Mouse (Mus musculus): ENCODE measurements at regions not wholly inside any gene's neighbourhood (a gene's known extent, or its start where the extent isn't known, plus 50 kb on each side); places are given as distances from the start of the nearest gene placed in this dataset.
"Not testable (repeated sequence)": the region's sequence is repeated elsewhere in the genome, so short reads cannot be mapped to it uniquely, and the experiment has no call there.

DNA sequence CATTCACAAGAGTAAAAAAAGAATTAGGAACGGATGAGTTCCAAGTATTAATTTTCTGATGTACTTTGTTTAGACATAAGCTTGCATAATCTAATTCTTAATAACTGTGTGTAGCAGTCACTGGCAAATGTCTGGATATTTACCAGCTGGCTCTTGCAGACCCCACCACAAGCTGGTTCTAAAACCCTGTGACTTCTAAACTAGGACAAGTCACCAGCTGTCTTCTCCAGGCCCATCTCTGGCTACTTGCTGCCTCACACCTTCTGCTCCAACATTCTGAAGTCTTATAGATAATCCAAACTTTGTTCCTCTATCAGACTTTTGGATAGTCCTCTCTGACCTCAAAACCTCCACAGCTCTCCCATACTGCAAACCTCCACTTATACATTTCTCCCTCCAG, 189.9 kb upstream of the Rhobtb1 start:
- no peak for DNase-seq

DNA sequence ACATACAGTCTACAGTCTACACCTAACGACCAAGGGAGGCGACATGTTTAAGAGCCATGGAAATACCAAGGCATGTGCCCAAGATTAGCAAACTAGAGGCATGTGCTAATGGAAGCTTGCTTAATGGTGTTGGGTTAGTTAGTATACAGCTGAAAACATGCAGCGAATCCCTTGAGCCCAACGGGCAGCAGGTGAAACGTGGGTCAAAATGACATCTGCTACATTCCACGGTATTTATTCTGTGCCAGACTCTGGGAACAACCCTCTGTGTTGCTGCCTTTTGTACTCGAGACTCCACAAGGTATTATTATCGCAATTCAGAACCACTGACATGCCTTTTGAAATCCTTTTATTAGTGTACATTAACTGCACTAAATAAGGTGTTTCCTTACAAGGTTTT, 188.1 kb upstream of the Rhobtb1 start:
- DNase-seq = no peak

DNA sequence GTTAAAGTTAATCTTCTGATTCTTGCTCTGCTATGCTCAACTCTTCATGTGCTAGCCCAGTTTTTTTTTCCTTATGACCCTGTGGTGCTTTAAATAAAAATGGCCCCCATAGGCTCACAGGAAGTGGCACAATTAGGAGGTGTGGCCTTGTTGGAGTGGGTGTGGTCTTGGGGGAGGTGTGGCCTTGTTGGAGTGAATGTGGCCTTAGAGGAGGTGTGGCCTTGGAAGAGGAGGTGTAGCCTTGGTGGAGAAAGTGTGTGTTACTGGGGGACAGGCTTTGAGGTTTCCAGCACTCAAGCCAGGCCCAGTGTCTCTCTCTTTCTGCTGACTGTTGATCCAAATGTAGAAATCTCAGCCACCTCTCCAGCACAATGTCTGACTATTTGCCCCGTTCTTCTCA, 186.0 kb upstream of the Rhobtb1 start:
- no peak for DNase-seq

DNA sequence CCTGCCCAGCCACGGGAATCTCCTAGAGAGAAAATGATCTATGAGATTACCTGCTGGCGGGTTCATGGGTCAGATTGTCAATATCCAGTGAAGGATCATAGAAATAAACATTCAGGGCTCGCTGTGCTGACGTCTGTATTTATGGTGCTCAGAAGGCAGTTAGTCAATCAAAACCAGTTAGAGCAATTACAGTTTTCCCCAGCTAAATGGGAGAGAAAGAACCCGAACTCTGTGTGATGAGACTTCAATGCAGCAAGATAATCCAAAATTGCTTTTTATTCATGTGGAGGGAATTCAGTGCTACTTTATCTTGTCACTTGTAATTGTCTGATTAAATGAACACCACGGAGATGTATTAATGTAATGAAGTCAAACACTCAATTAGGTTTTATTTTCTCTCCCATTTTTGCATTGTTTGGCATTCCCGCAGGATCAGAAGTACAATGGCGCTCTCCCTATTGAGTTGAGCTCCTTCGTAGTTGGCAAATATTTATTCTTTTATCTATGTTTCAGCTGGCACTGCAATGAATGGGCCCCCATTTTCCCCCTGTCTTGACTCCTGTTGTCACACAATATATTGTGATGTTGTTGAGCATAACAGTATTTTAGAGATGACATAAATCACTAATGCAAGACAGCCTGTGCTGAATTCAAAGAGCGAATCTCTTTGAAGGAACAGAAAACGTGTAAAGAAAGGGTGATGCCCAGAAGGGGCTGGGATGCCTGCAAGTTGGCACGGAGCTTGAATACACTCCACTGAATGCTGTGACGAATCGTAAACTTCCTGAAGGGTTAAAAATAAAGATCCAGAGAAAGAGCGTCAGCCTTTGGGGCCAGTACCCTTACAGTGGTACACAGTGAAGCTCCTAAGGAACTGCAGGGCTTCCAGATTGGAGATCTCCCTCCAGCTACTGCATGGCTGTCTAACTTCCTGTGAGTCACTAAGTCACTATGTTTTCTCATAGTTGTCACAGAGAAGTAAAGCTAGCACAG, 183.0 kb upstream of the Rhobtb1 start:
- no peak for DNase-seq

DNA sequence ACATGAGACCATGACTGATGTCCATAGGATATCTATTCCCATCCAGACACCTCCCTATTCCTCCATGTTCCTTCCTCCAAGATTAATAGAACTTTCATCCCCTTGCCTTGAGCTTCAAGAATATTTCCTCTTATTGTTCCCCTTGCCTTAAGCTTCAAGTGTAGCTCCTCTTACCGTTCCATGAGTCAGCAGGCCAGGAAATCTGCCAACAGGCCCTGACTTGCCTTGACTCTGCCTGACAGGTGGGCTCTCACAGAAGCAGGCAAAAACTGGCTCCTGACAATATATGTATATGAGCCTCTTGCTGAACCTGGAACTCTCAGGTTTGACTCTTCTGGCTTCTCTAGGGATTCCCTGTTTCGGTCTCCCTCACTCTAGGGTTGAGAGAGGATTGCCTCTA, 180.7 kb upstream of the Rhobtb1 start:
- DNase-seq = no peak

DNA sequence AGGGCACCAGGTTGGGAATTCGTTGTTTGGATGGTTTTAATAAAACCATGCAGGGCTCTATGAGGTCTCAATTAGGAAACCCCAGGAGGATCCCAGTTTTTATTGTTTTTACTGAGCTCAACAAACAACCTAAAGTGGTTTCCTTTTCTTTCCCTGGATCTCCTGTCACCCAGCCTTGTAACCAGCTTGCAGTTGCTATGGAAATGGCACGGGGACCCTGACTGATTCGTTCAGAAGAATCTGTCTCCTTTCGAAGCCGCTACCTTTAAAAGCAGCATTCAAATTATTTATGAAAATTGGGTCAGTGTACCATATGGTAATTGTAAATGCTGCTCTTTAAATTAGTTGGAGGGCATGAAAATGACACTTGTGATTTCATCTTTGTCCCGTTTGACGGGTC, 176.5 kb upstream of the Rhobtb1 start:
- no peak for DNase-seq

DNA sequence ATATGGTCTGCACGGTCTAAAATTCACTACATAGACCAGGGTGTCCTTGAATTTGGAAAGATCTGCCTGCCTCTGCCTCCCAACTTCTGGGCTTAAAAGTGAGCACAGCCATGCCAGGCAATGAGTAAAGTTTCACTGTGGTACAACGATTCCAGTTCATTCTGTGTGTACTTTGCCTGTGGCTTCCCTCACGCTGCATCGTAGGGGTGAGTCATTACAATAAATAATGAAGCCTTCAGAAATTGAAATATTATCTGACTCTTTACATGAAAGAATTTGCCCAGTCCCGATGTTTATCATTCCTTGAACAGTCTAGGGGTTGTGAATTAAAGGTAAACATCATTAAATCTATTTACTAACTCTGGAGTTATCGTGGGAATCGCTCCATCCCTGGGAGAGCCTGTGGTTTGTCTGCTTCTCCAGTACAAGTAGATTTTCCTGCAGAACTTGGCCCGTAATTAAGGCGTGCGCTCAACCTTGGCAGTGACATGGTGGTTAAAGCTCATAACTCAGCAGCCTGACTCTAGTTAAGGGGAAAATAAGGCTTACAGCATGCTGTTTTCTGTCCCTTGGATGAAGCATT, 174.7 kb upstream of the Rhobtb1 start:
- no peak for DNase-seq

DNA sequence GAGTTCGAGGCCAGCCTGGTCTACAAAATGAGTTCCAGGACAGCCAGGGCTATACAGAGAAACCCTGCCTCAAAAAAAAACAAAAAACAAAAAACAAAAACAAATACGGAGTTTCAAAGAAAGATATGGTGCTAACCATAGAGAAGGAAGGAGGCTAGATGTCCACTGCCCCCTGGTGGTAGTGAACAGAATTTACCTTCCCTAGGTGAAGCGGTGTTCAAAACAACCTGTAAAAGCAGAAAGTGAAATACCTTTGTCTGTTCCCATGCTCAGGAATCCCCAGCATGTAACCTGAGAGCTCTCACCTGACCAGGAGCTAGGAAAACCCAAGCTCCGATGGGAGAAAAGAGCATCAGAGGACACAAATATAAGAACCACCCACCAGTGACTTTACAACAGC, 173.1 kb upstream of the Rhobtb1 start:
- peak in 1 of 2 experiments; percentile 19 for DNase-seq

DNA sequence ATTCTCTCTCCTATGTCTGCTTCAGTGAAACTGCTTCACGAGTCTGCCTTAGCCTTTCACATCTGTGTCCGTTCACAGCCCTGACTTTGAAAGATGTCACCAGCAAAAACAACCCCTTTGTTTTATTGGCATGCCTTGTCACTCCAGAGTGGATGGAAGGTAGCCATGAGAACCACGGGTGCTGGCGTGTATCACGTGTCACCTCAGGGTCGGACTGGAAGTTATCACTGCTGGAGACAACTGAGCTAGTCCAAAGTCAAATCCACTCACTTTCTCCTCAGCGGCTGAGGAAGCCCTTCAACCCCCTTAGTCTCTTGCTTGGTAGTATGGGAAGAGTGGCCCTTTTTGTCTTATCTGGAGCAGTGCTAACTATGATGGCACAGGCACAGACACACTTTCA, 171.3 kb upstream of the Rhobtb1 start:
- DNase-seq = peak in 1 of 2 experiments; percentile 13

DNA sequence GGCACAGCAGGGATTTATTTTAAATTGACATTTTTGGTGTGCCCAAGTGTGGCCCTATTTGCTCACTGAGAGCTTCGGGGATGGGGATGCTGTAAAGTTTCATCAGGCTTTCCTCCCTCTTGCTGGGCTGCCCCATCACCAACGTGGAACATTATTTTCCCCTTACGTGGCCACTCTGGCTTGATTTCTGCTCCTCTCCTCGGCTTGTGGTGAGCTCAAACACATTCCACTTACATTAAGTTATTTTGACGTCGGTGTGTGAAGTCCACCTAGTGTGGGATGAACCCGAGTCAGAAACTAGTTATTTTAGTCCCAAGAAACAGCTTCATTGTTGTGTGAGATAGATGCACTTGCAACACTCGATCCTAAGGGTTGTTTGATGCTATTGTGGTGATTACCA, 168.9 kb upstream of the Rhobtb1 start:
- no peak for DNase-seq

DNA sequence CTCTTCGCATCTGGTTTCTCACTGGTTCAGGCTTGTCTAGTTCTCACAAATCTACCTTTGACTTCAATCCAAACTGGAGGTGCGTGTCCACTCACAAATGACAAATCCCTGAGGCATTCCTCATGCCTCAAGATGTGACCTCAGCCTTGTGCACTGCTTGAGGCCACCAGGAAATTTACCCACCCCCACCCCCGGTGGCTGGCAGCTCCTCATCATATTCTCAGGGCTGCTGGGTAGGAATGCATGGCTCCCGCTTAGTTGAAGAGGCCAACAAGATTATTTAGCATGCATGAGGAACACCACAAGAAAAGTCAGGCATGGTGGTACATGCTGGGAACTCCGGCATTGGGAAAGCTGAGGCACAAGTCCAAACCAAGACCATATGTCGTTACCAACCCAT, 160.7 kb upstream of the Rhobtb1 start:
- peak in 1 of 2 experiments; percentile 4 for DNase-seq

DNA sequence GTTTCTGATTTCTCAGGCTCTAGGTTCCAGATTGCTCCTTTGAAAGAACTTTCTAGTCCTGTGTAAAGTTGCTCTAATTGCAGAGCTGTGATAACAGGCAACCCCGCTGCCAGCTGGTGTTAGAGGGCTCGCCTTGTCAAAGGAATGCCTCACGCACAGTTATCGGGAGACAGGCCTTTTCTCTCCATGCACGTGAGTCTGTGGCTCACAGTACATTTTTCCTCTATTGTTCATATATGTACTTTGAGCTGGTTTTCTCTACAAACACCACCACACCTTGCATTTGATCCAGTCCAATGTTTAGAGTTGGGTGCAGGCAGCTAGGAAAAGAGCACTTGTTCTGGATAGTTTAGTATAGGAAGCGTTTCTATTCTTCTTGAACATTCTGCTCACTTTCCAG, 151.6 kb upstream of the Rhobtb1 start:
- no peak for DNase-seq

DNA sequence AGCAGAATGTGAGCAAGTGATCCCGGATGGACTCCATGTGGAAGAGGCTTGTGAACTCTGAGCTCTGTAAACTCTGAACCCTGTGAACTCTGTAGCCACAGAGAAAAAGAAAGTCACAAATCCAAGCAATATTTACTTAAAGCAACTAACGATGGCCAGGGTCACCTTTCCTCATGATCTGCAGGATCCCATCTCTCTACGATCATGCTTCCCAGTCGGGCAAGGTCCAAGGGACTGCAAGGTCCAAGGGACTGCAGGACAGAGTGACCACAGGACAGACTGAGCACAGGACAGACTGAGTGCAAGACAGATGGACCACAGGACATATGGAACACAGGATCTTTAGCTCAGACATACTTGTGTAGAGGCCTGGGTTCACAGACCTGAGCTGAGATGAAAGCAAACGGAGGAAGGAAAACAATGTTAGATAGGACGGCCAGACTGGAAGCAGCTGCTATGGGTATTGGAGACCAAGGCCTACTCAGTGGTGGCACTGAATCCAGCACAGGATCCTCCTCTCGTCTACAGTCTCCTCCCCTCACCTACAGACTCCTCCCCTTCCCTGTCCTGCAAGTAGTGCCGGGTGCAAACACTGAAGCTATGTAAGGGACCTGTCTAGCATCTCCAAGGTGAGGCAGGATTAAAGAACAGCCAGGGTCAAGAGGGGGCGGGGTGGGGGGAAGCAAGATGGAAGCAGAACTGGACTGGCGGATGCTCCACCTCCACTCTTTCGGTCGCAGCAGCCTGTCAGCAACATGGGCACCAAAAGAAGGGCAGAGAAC, 149.4 kb upstream of the Rhobtb1 start:
- DNase-seq = no peak

DNA sequence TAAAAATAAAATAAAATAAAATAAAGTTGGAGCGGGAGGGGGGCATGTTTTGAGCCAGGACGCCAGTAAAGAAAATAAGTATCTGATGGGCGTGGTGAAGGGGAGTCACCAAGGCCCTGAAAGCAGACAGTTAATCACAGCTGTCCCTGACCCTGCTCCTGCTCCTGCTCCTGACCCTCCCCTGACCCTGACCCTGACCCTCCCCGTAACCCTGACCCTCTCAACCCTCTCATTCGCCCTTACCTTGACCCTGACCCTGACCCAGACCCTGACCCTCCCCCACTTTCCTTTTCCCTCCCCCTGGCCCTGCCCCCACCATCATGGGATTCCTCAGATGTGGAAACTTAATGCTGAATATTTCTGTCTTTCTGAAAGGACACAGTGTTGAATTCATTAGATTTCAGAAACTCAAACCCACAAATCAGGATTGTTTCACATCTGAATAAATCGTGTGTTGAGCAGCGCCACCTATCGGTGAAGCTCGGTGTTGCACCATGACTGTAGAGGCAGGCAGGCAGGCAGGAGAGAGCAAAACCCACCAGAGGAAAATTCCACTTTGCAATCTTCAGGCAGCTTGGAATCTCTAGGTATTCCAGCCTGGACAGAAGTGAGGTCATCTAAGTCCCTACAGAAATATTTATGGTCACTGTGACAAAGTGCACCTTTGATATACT, 145.9 kb upstream of the Rhobtb1 start:
- peak; percentile 91 to 96 for DNase-seq

DNA sequence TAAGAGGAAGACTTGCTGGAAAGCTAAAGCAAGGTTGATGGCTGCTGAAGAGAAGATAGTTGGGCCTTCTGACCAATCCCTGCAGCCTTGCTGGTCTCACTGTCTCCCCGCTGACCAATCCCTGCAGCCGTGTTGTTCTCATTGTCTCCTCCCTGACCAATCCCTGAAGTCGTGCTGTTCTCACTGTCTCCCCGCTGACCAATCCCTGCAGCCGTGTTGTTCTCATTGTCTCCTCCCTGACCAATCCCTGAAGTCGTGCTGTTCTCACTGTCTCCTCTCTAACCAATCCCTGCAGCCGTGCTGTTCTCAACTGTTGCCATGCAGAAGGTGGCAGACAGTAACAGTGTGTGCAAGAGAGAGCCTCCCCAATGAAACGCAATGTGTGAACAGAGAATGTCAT, 142.6 kb upstream of the Rhobtb1 start:
- DNase-seq = not testable (repeated sequence)

DNA sequence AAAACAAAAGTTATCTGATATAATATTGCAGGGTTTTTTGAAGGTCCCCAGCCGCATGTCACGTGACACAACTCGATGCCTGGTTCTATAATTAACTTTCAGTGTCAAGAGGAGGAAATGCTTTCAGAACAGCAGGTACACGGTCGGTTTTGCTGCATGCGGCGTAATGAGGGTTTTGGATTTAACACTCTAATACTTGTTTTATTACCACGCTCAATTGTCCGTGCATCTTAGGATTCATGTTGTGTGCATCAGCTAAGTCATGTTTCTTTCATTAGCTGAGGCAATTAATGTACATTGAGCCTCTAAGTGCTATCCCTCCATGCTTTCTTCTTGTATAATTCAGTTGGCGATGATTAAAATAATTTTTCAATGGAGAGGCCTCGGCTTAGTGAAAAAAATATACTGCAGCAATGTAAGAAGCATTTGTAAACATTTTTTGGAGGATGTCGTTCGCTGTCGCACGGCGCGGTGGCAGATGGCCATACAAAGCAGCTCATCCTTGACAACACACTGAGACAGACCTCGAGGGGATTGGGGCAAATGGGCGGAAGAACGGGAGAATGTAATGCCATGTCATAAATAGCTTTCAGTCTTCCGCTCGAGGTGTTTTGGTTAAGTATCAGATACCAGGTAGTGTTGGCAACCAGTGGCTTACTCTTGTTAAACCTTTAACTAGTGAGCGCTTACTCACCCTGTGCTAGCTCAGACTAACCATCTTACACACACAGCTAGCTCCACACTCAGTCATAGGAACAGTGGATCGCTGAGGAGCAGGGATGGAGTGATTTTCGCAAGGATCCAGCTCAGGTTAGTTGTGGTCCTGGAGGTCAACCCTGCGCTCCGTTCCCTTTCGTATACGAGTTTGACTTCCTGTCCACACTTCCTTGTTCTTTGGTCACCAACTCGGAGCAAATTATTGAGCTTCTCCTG, 130.2 kb upstream of the Rhobtb1 start:
- peak; percentile 62 to 63 for DNase-seq

DNA sequence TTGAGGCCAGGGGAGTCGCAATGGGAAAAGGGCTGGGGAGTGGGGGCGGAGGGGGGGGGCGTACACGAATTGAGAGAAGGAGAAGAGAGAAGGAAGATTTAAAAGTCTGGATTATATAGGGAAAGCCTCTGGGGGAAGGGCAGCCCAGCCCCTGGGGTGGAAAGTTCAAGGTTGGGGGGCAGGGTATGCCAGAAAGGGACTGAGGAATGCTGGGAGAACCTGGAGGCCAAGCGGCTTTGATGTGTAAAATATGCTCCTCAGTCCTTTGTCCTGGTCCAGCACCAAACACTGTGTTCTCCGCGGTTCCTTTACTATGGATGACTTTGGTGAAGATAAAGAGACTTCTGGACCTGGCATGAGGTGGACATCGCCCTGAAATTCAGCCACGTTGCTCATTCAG, 117.8 kb upstream of the Rhobtb1 start:
- no peak for DNase-seq

DNA sequence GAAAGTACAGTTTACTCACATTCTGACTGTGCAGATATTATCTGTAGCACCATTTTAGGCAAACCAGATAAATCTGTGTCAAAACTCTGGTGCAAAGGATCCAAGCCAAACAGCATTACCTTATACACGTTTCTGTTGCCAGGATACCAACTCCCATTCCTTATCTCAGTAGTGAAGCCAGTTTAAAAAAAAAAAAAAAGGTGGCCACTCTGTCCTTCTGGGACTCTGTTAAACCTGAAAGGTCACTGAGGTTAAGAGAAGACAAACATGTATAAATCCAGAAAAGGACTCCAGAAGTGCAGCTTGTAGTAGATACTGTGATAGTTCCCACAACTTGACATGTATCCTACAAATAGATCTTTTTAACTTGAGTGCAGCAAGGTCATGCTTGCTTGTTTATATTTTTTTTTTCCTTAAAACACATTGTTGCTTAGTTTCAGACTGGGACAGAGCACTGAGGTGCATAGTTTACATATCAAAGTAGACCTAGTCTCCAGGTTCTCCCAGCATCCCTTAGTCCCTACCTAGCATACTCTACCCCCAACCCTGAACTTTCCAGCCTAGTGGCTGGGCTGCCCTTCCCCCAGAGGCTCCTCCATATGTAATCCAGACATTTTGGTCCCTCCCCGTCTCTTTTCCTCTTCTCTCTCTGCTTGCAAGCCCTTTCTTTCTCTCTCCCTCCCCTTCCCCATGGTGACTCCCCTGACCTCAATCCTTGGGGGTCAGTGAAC, 116.7 kb upstream of the Rhobtb1 start:
- no peak for DNase-seq

DNA sequence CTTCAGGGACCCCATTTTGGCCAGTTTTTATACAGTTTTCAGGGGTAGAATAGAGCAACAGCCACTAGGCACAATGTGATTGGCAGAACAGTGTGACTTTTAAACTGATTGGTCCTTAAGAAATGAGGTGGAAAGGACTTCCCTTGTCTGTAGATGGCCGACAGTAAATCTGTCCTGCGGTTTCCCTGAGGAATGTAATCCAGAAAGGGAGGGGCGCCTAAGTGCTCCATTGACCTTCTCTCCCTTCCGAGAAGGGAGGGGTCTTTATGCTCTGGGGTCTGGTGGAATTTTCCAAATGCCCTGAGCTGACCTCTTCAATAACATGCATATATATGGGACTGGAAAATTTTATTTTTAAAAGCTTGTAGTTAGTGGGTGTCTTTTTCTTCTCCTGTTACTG, 115.7 kb upstream of the Rhobtb1 start:
- not testable (repeated sequence) for DNase-seq

DNA sequence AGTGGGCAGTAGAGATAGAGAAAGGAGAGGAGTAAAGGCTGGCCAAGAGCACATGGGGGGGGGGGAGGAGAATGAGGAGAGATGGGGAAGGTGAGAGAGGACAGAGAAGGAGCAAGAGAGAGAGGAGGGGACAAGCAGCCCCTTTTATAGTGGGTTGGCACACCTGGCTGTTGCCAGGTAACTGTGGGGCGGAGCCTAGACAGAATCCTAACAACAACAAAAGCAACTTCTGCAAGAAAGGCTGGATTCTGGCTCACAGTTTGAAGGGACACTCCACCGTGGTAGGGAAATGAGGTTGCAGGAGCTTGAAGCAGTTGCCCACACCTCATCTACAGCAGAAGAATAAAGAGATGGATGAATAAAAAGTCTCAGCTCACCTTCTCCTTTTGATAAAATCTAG, 115.1 kb upstream of the Rhobtb1 start:
- no peak for DNase-seq

DNA sequence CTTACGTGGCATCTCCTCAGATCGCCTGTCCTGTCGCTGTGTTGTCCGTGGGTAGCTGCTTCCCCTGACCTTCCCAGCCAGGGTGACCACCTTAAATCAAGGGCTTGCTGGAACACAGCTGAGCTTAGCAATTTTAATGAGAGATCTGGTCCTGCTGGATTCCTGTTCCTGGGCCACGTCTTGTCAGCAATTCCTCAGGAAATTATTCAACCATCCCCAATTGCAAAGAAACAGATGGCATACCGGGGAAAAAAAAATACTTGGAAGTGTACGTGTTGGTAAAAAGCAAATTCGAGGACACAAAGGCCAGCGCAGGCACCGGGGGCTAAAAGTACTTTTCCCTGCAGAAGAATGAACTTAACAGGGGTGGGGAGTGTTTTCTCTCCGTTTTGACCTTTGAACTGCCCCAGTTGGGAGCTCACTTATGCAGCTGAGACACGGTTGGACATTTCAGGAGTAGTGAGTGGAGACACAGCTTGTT, 107.0 kb upstream of the Rhobtb1 start:
- peak; percentile 19 to 49 for DNase-seq
